Mouse (Mus musculus): ENCODE data around the gene Ccl24.

DNA sequence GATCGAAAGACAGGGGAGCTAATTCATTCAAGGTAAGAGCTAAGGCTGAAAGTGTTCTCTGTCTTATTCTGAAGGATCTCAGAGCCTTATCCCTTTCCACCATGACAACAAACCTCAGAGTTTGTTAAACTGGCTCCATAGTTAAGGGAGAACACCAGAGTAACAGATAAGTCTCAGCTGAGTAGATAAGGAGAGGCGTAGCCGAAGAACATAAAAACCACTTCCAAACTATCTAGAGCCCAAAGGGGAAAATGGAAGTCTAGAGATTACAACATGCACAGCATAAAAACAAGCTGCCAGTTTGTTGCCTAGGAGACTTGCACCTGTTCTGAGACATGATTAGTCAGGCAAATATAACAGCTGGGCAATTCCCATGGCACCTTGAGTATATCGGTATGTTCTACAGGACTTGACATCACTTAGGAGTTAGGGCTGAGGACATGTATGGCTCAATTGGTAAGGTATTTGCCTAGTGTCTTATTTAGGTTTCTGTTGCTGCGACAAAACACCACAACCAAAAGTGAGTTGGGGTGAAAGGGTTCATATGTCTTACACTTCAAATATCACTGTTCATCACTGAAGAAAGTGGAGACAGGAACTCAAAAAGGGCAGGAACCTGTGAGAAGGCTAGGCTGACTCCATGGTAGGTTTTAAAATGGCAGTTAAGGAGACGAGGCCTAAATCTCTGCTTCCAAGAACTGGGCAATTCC, 5.1 kb downstream of the Ccl24 start:
- no peak for TF ChIP-seq GATA1 (IDR thresholded peaks at IDR 0.05; ENCODE audit: low read length)
- TF ChIP-seq TAL1 (IDR thresholded peaks at IDR 0.05; ENCODE audit: low read length), result no peak

All from erythroblast, embryonic 14.5 days (primary cell).